Mouse (Mus musculus) embryonic fibroblast, embryonic 13.5 days (primary cell): ENCODE results near the gene Agpat4.

Experiments used
- CTCF ChIP-seq: IDR thresholded peaks from 2 replicates; pipeline ENCODE4 v1.5.1; 2011; ENCODE audit warnings: mild to moderate bottlenecking, control low read depth, low read length, moderate library complexity, borderline replicate concordance; ENCODE audit not compliant: insufficient read depth
- POLR2A ChIP-seq: IDR thresholded peaks from 2 replicates; pipeline ENCODE4 v1.6.1; 2011; ENCODE audit warnings: low read depth, mild to moderate bottlenecking, control low read depth, low read length, moderate library complexity

DNA sequence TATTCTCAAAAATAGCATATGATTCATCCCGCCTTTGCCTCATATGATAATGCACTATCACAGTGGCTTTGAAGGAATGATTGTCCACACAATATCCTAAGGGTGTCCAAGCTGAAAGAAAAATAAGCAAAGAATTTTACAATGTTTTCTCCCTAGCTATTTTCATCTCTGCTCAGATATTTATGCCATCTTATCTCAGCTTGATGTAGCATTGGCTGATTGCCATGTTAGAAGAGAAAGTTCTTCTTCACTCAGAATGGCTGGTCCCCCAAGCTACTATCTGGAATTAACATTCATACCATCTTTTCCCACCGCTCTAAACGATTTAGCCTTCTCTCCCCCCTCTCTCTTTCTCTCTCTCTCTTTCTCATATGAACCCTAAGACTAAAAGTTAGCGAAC lies 29.3 kb downstream of the Agpat4 start:
- TF ChIP-seq POLR2A (no peak), CTCF (no peak)
